Mouse (Mus musculus) G1E (cell line): ENCODE data around the gene Olfm1. TPM values are rescaled to one million over a fixed set of nuclear protein-coding genes. Genes with fewer than 3 reads are reported as not detected.
A peak's percentile ranks its signal among the peaks of the same experiment; 100 is the strongest.

Experiments
- ATAC-seq: 2 replicates; pipeline ENCODE4 v1.8.0; 2016; ENCODE audit warnings: mild to moderate bottlenecking; ENCODE audit not compliant: insufficient number of reproducible peaks, poor library complexity, low FRiP score, severe bottlenecking; ENCODE audit errors: extremely low read depth
- DNase-seq: peaks from one replicate; pipeline ENCODE4 v3.0.0; 2012; ENCODE audit warnings: low spot score
- H3K27me3 ChIP-seq: 2 replicates; pipeline ENCODE4 v1.6.1; 2012; ENCODE audit warnings: mild to moderate bottlenecking, low read length, inconsistent platforms; ENCODE audit not compliant: insufficient read depth
- H3K36me3 ChIP-seq: replicated peaks from 2 replicates; pipeline ENCODE3; 2012; ENCODE audit warnings: mild to moderate bottlenecking, inconsistent platforms
- H3K4me1 ChIP-seq: 2 replicates; pipeline ENCODE4 v1.6.1; 2012; ENCODE audit warnings: low read depth, low read length, inconsistent platforms, mixed read lengths; ENCODE audit not compliant: insufficient read depth
- H3K4me3 ChIP-seq: 2 replicates; pipeline ENCODE4 v1.5.1; 2012; ENCODE audit warnings: low read depth, mild to moderate bottlenecking, inconsistent platforms, low read length, moderate library complexity, mixed read lengths
- H3K9me3 ChIP-seq: replicated peaks from 2 replicates; pipeline ENCODE4 v1.6.1; 2012; ENCODE audit warnings: inconsistent platforms
- CTCF ChIP-seq: IDR thresholded peaks from 2 replicates; pipeline ENCODE4 v1.5.1; 2012; ENCODE audit warnings: low read depth, low read length, inconsistent platforms, mixed read lengths
- GATA1 ChIP-seq: IDR thresholded peaks from 2 replicates; pipeline ENCODE4 v1.6.1; 2012; ENCODE audit warnings: borderline replicate concordance, low read length, inconsistent platforms, mixed read lengths
- GATA2 ChIP-seq: IDR thresholded peaks from 2 replicates; pipeline ENCODE4 v1.6.1; 2012; ENCODE audit warnings: low read depth, low read length, inconsistent platforms, borderline replicate concordance
- POLR2AphosphoS5 ChIP-seq: IDR thresholded peaks from 2 replicates; pipeline ENCODE4 v1.6.1; 2012; ENCODE audit warnings: low read depth, low read length, inconsistent platforms; ENCODE audit not compliant: insufficient replicate concordance
- TAL1 ChIP-seq: conservative IDR thresholded peaks from 2 replicates; pipeline ENCODE4 v1.6.1; 2012; ENCODE audit warnings: low read depth, low read length, inconsistent platforms, mixed read lengths
- polyA plus RNA-seq: library from polyadenylated mRNA; stranded (reverse); fragments of >175 nt; gene quantifications from 2 replicates; pipeline ENCODE4 v1.2.3, GENCODE M21; 2012
- total RNA-seq, 2 experiments: library from RNA; stranded (forward) in 1 of 2; stranded (reverse) in 1 of 2; fragments of 200-1000 nt in 1 of 2; fragments of >200 nt in 1 of 2; fragmentation: Nextera tagmentation in 1 of 2; gene quantifications; 2 replicates each; pipeline ENCODE4 v1.2.3; 2014 to 2017

Olfm1 gene
- total and polyA plus RNA-seq, 3 experiments: 0.08 to 0.11 TPM; not detected in 1

GRCm38 (mm10) chr2:28174441-28174840, 18.4 kb upstream of the Olfm1 start:
- DNase-seq (no peak), ATAC-seq (no peak)
- Histone ChIP-seq H3K9me3 (peaks cover 2% of the 10 kb centered on the region; the same call in 1 of the 2 replicates), H3K4me1 (no peaks in the 10 kb centered on the region; the same call in 1 of the 2 replicates), H3K27me3 (peaks cover 49% of the 10 kb centered on the region), H3K36me3 (no peaks in the 10 kb centered on the region), H3K4me3 (no peak overlapping the region)
- TF ChIP-seq GATA1 (no peak), TAL1 (no peak), GATA2 (no peak), CTCF (no peak), POLR2AphosphoS5 (no peak)

- TF ChIP-seq GATA1 (no peak), POLR2AphosphoS5 (no peak)
- Histone ChIP-seq H3K4me1 (peaks cover 9% of the 10 kb centered on the region), H3K4me3 (no peak overlapping the region), H3K36me3 (no peaks in the 10 kb centered on the region), H3K9me3 (peaks cover 2% of the 10 kb centered on the region; the same call in 1 of the 2 replicates), H3K27me3 (peaks cover 44% of the 10 kb centered on the region)
- ATAC-seq (no peak), DNase-seq (no peak)
These were observed 14.2 kb upstream of the Olfm1 start for GRCm38 (mm10) chr2:28178600-28178999.

DNA sequence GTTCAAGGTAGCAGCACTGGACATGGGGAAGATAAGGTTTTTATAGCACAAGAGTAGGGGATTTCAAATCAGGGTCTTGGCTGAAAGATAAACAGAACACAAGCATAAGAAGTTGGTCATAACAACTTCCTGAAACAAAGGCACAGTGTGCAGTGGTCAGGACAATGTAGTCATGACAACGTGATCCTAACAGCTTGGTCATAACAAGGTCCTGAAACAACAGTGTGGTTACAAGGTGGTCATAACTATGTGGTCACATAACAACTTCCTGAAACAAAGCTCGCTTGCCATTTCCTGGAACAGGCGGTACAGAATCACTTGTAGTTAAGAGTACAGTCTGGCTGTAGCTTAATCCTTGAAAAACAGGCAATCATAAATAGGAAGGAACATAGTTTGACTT, 12.7 kb upstream of the Olfm1 start:
- H3K27me3 ChIP-seq: peaks cover 48% of the 10 kb centered on the region
- TF ChIP-seq TAL1 (no peak), GATA1 (no peak), CTCF (no peak), GATA2 (no peak), POLR2AphosphoS5 (no peak)
- peaks cover 2% of the 10 kb centered on the region; the same call in 1 of the 2 replicates for H3K9me3 ChIP-seq
- H3K36me3 ChIP-seq: no peaks in the 10 kb centered on the region
- DNase-seq: no peak
- peaks cover 9% of the 10 kb centered on the region for H3K4me1 ChIP-seq
- no peak overlapping the region for H3K4me3 ChIP-seq
- ATAC-seq: no peak

GRCm38 (mm10) chr2:28188398-28188944, 4.3 kb upstream of the Olfm1 start:
- Histone ChIP-seq H3K4me1 (peaks cover 8% of the 10 kb centered on the region), H3K27me3 (peaks cover 44% of the 10 kb centered on the region), H3K4me3 (no peak overlapping the region), H3K9me3 (no peaks in the 10 kb centered on the region), H3K36me3 (no peaks in the 10 kb centered on the region)
- no peak for TF ChIP-seq TAL1
- TF ChIP-seq GATA2: no peak
- TF ChIP-seq GATA1: no peak
- no peak for TF ChIP-seq CTCF
- no peak for TF ChIP-seq POLR2AphosphoS5
- DNase-seq (no peak), ATAC-seq (no peak)

DNA sequence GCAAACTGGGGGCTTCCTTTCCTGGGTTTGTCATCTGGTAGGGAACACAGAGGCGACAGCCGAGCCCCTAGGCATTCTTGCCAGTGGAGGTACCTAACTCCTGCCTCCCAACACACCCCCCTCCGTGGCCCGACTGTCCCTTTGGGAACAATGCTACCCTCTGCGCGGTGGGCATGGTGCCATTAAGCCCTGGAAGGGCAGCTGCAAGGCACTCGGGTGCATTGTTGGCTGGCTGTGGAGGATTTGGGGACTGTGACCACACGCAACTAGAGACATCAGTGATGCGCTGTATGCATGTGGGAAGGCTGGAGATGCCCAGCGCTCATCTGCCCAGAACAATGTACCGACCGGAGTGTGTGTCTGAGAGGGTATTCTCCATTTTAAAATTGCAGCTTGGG, 897 bp downstream of the Olfm1 start:
- Histone ChIP-seq H3K4me3 (no peak overlapping the region), H3K36me3 (no peaks in the 10 kb centered on the region), H3K27me3 (peaks cover 49% of the 10 kb centered on the region), H3K9me3 (no peaks in the 10 kb centered on the region), H3K4me1 (peaks cover 5% of the 10 kb centered on the region; the same call in 1 of the 2 replicates)
- TF ChIP-seq TAL1: no peak
- TF ChIP-seq GATA2: no peak
- TF ChIP-seq CTCF: no peak
- no peak for TF ChIP-seq GATA1
- ATAC-seq: no peak
- DNase-seq: no peak

DNA sequence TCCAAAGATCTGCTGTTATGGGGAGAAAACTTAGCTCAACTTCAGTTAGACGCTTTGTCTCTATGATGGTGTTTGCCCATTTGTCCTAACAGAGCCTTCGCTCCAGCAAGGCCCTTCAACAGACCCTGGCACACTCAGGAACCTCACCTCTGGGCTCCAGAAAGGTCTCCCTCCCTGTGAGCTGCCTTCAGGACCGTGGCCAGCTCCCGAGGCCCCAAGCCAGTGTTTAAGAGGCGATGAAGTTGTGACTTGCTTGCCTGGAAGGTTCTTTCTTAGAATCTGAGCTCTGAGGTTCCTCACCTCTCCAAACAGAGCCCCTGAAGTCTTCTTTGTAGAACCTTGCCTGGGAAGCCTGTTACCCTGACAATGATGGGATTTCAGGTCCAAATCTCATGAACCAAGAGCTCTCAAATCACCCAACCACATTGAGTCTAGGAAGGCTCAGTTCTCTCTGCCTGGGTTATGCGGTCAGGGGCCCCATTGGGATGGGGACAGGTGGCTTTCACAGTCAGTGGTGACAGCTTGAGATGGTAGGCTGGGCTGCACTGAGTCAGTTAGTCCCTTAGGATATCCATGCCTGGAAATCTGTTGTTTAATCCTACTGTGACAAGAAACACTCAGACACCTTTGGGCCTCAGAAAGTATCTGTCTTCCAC, 2.3 kb downstream of the Olfm1 start:
- H3K9me3 ChIP-seq: no peaks in the 10 kb centered on the region
- H3K27me3 ChIP-seq: peaks cover 57% of the 10 kb centered on the region
- no peak for TF ChIP-seq GATA1
- TF ChIP-seq CTCF: no peak
- no peak for TF ChIP-seq POLR2AphosphoS5
- no peak for TF ChIP-seq TAL1
- TF ChIP-seq GATA2: no peak
- DNase-seq: peak; percentile 56
- H3K36me3 ChIP-seq: no peaks in the 10 kb centered on the region
- no peak overlapping the region for H3K4me3 ChIP-seq
- no peak for ATAC-seq
- H3K4me1 ChIP-seq: peaks cover 5% of the 10 kb centered on the region; the same call in 1 of the 2 replicates

DNA sequence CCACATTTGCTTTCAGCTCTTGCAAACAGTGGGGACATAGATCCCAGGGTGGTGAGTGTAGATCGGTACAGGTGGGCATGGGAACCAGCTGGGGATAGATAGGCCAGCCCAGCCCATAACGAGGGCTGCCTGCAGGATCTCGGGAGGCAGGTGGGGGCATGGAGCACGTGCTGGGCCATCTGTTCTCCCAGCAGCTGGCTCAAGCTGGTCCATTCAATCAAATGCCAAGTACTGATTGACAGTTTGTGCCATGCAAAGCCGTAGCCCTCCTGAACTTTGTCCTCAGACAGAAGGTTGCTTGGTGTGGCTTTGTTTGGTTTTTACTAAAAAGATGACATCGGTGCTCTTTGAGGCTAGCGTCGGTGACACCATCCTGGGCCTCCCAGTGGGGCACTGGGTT, 2.9 kb downstream of the Olfm1 start:
- H3K9me3 ChIP-seq: no peaks in the 10 kb centered on the region
- no peaks in the 10 kb centered on the region for H3K36me3 ChIP-seq
- ATAC-seq (no peak), DNase-seq (no peak)
- peaks cover 5% of the 10 kb centered on the region; the same call in 1 of the 2 replicates for H3K4me1 ChIP-seq
- peaks cover 64% of the 10 kb centered on the region for H3K27me3 ChIP-seq
- no peak overlapping the region for H3K4me3 ChIP-seq
- TF ChIP-seq CTCF (no peak), GATA2 (no peak), TAL1 (no peak), POLR2AphosphoS5 (no peak), GATA1 (no peak)
